Mouse (Mus musculus) midbrain, embryonic 14.5 days (tissue): Measurements from ENCODE around the gene Gprc5c. TPM values are rescaled to one million over a fixed set of nuclear protein-coding genes. Genes with fewer than 3 reads are reported as not detected.

ENCODE experiments used
- ATAC-seq: fragments of 200-750 bp; cut with Nextera tagmentation; 2 replicates; pipeline ENCODE4 v1.8.0; 2017; ENCODE audit warnings: moderate number of reproducible peaks, moderate library complexity; ENCODE audit not compliant: low FRiP score, low TSS enrichment
- DNase-seq: peaks from one replicate; pipeline ENCODE4 v3.0.0-alpha.2; 2015
- H3K27ac ChIP-seq: fragments of 300-500 bp; sonication (generic); replicated peaks from 2 replicates; pipeline ENCODE4 v1.5.1; 2014; ENCODE audit warnings: mild to moderate bottlenecking, low read depth, low read length, moderate library complexity
- H3K27me3 ChIP-seq: fragments of 300-500 bp; sonication (generic); 2 replicates; pipeline ENCODE4 v1.6.1; 2014; ENCODE audit warnings: low read length, control low read depth, mixed read lengths; ENCODE audit not compliant: control insufficient read depth, insufficient read depth
- H3K36me3 ChIP-seq: fragments of 300-500 bp; sonication (generic); 2 replicates; pipeline ENCODE4 v1.6.1; 2014; ENCODE audit warnings: low read length, control low read depth; ENCODE audit not compliant: control insufficient read depth, insufficient read depth
- H3K4me1 ChIP-seq: fragments of 300-500 bp; sonication (generic); 2 replicates; pipeline ENCODE4 v1.6.1; 2014; ENCODE audit warnings: mild to moderate bottlenecking, antibody characterized with exemption, low read length, control low read depth; ENCODE audit not compliant: control insufficient read depth, insufficient read depth
- H3K4me2 ChIP-seq: fragments of 300-500 bp; sonication (generic); 2 replicates; pipeline ENCODE4 v1.6.1; 2014; ENCODE audit warnings: mild to moderate bottlenecking, low read length, moderate library complexity
- H3K4me3 ChIP-seq: fragments of 300-500 bp; sonication (generic); replicated peaks from 2 replicates; pipeline ENCODE4 v1.5.1; 2014; ENCODE audit warnings: low read depth, low read length
- H3K9ac ChIP-seq: fragments of 300-500 bp; sonication (generic); replicated peaks from 2 replicates; pipeline ENCODE4 v1.6.1; 2014; ENCODE audit warnings: mild to moderate bottlenecking, low read length, moderate library complexity
- H3K9me3 ChIP-seq: fragments of 300-500 bp; sonication (generic); 2 replicates; pipeline ENCODE4 v1.6.1; 2016; ENCODE audit warnings: low read length, control low read depth, mixed read lengths; ENCODE audit not compliant: control insufficient read depth
- WGBS: fragments of 180-500 bp; shearing (Covaris S2); extraction: QIAGEN DNeasy Blood & Tissue Kit; methylation state at CpG from one replicate; pipeline ENCODE4 v1.1.7; 2014; 5-methylcytosine and 5-hydroxymethylcytosine counted together
- polyA plus RNA-seq: library from polyadenylated mRNA; unstranded; fragments of >200 nt; fragmentation: Nextera tagmentation; extraction: Ambion mirVana; gene quantifications from 2 replicates; pipeline ENCODE4 v1.2.1, GENCODE M21; 2014

The Gprc5c gene
- 2.1 and 7.0 TPM in 2 replicates for polyA plus RNA-seq

GRCm38 (mm10) chr11:114850452-114851268, at the start of gene Gprc5c:
Gprc5c (plus strand) TSS chr11:114851152.
- DNase-seq (peak; percentile 53), ATAC-seq (no peak)
- H3K27ac ChIP-seq: no peak within 1 kb of the TSS
- peak within 1 kb of the TSS; percentile 97 for H3K4me2 ChIP-seq
- peak within 1 kb of the TSS; percentile 52 for H3K4me3 ChIP-seq
- no peaks in the 10 kb centered on the region for H3K36me3 ChIP-seq
- no peaks in the 10 kb centered on the region for H3K9me3 ChIP-seq
- H3K4me1 ChIP-seq: peaks cover 17% of the 10 kb centered on the region
- peaks cover 50% of the 10 kb centered on the region for H3K27me3 ChIP-seq
- WGBS: under 1% methylated on average over 38 of the region's 43 CpGs
- H3K9ac ChIP-seq: peak within 1 kb of the TSS; percentile 51

- 80% methylated on average over 1 of the region's 1 CpGs for WGBS
- no peak for ATAC-seq
- Histone ChIP-seq H3K4me1 (peaks cover 14% of the 10 kb centered on the region; the same call in 1 of the 2 replicates), H3K27ac (no peak overlapping the region), H3K9me3 (no peaks in the 10 kb centered on the region), H3K4me2 (no peak overlapping the region), H3K36me3 (no peaks in the 10 kb centered on the region), H3K4me3 (no peak overlapping the region), H3K27me3 (no peaks in the 10 kb centered on the region), H3K9ac (no peak overlapping the region)
- DNase-seq: no peak
These were observed 49.0 kb upstream of the Gprc5c start for GRCm38 (mm10) chr11:114801906-114802305.

- Histone ChIP-seq H3K9ac (no peak overlapping the region; the same call in 1 of the 2 replicates), H3K36me3 (no peaks in the 10 kb centered on the region), H3K27me3 (no peaks in the 10 kb centered on the region), H3K4me1 (peaks cover 15% of the 10 kb centered on the region; the same call in 1 of the 2 replicates), H3K27ac (no peak overlapping the region), H3K9me3 (no peaks in the 10 kb centered on the region), H3K4me3 (no peak overlapping the region), H3K4me2 (no peak overlapping the region)
- no peak for DNase-seq
- 71% methylated on average over 15 of the region's 15 CpGs for WGBS
- ATAC-seq: no peak
These were observed 48.2 kb upstream of the Gprc5c start for GRCm38 (mm10) chr11:114802540-114803267.

DNA sequence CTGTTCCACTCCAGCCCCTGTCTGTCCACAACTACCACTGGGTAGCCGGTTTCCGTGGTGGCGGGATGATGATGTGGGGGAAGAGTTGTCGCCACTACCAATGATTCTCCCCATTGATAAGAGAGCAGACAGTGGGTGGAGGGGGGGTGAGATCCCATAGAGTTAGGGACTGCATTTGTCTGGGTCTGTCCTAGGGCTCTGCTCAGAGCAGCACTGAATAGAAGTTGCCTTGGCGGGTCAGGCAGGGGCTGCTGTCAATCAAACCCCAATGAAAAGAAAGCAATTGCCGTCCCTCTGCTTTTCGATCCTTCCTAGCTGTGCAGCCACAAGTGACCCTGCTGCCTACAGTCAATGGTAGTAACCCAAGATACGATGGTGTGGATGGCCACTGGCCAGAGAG, 47.0 kb upstream of the Gprc5c start:
- ATAC-seq (no peak), DNase-seq (no peak)
- H3K27me3 ChIP-seq: no peaks in the 10 kb centered on the region
- WGBS: 14% methylated on average over 8 of the region's 8 CpGs
- H3K4me1 ChIP-seq: peaks cover 15% of the 10 kb centered on the region; the same call in 1 of the 2 replicates
- H3K4me3 ChIP-seq: no peak overlapping the region
- no peaks in the 10 kb centered on the region for H3K9me3 ChIP-seq
- no peak overlapping the region for H3K4me2 ChIP-seq
- no peak overlapping the region for H3K9ac ChIP-seq
- H3K36me3 ChIP-seq: no peaks in the 10 kb centered on the region
- no peak overlapping the region for H3K27ac ChIP-seq

- WGBS: 52% methylated on average over 2 of the region's 2 CpGs
These were observed 43.9 kb upstream of the Gprc5c start for GRCm38 (mm10) chr11:114807025-114807424.

GRCm38 (mm10) chr11:114807686-114808427, 43.1 kb upstream of the Gprc5c start:
- no peak for DNase-seq
- no peak overlapping the region for H3K27ac ChIP-seq

More at GRCm38 (mm10) chr11:114807025-114807424, 43.9 kb upstream of the Gprc5c start:
- Histone ChIP-seq H3K27ac (no peak overlapping the region), H3K27me3 (no peaks in the 10 kb centered on the region), H3K4me2 (no peak overlapping the region), H3K4me1 (peaks cover 15% of the 10 kb centered on the region; the same call in 1 of the 2 replicates), H3K9ac (no peak overlapping the region), H3K4me3 (no peak overlapping the region), H3K36me3 (no peaks in the 10 kb centered on the region), H3K9me3 (no peaks in the 10 kb centered on the region)
- ATAC-seq: no peak
- no peak for DNase-seq

DNA sequence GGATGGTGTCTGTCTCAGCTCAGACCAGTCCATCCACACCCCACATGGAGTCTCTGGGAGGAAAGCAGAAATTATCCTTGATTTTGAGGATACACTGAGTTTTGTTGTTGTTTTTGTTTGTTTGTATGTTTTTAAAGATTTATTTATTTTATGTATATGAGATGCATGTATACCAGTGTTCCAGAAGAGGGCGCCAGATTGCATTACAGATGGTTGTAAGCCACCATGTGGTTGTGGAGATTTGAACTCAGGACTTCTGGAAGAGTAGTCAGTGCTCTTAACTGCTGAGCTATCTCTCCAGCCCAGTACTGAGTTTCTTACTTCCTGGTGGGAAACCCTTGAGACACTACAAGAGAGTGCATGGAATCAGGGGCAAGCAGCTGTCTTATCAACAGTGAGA, 41.6 kb upstream of the Gprc5c start:
- Histone ChIP-seq H3K27ac (no peak overlapping the region), H3K27me3 (no peaks in the 10 kb centered on the region), H3K36me3 (no peaks in the 10 kb centered on the region), H3K9ac (no peak overlapping the region), H3K4me1 (peaks cover 6% of the 10 kb centered on the region; the same call in 1 of the 2 replicates), H3K4me3 (no peak overlapping the region), H3K9me3 (no peaks in the 10 kb centered on the region), H3K4me2 (no peak overlapping the region)
- no peak for DNase-seq
- no peak for ATAC-seq
- WGBS: 94% methylated on average over 1 of the region's 1 CpGs

More at GRCm38 (mm10) chr11:114807686-114808427, 43.1 kb upstream of the Gprc5c start:
- no peaks in the 10 kb centered on the region for H3K9me3 ChIP-seq
- H3K4me2 ChIP-seq: no peak overlapping the region
- peaks cover 14% of the 10 kb centered on the region; the same call in 1 of the 2 replicates for H3K4me1 ChIP-seq
- H3K4me3 ChIP-seq: no peak overlapping the region
- no peaks in the 10 kb centered on the region for H3K27me3 ChIP-seq
- 21% methylated on average over 14 of the region's 14 CpGs for WGBS
- H3K36me3 ChIP-seq: no peaks in the 10 kb centered on the region
- H3K9ac ChIP-seq: no peak overlapping the region
- no peak for ATAC-seq

- Histone ChIP-seq H3K9ac (no peak overlapping the region), H3K36me3 (no peaks in the 10 kb centered on the region), H3K4me1 (peaks cover 6% of the 10 kb centered on the region; the same call in 1 of the 2 replicates), H3K4me3 (no peak overlapping the region), H3K27me3 (no peaks in the 10 kb centered on the region), H3K4me2 (no peak overlapping the region), H3K27ac (no peak overlapping the region), H3K9me3 (no peaks in the 10 kb centered on the region)
- 21% methylated on average over 4 of the region's 4 CpGs for WGBS
- ATAC-seq (no peak), DNase-seq (no peak)
These were observed 40.6 kb upstream of the Gprc5c start for GRCm38 (mm10) chr11:114810344-114810743.
